Mouse (Mus musculus) NIH3T3 (cell line): Measurements from ENCODE around the gene Pnmal2.
A peak's percentile ranks its signal among the peaks of the same experiment; 100 is the strongest.

Experiments
- DNase-seq: peaks from one replicate; pipeline ENCODE4 v3.0.0-alpha.2; 2012; ENCODE audit warnings: low read depth

The Pnmal2 gene

GRCm38 (mm10) chr7:16917447-16917846 is 27.0 kb upstream of the Pnmal2 start:
- DNase-seq: no peak

GRCm38 (mm10) chr7:16918014-16918413 is 26.5 kb upstream of the Pnmal2 start:
- DNase-seq: no peak

- peak; percentile 62 for DNase-seq
Observed at GRCm38 (mm10) chr7:16918670-16919069, 25.8 kb upstream of the Pnmal2 start.

- peak; percentile 53 for DNase-seq
Observed at GRCm38 (mm10) chr7:16919395-16920149, 24.9 kb upstream of the Pnmal2 start.

- no peak for DNase-seq
Observed at GRCm38 (mm10) chr7:16920150-16920579, 24.3 kb upstream of the Pnmal2 start.

- DNase-seq: peak; percentile 51
Observed at GRCm38 (mm10) chr7:16920818-16921791, 23.4 kb upstream of the Pnmal2 start.

- DNase-seq: no peak
Observed at GRCm38 (mm10) chr7:16921881-16922335, 22.6 kb upstream of the Pnmal2 start.

- peak; percentile 44 for DNase-seq
Observed at GRCm38 (mm10) chr7:16922360-16922973, 22.0 kb upstream of the Pnmal2 start.

- no peak for DNase-seq
Observed at GRCm38 (mm10) chr7:16923283-16924036, 21.0 kb upstream of the Pnmal2 start.

- peak; percentile 100 for DNase-seq
Observed at GRCm38 (mm10) chr7:16924037-16924834, 20.2 kb upstream of the Pnmal2 start, which contains the start of gene Calm3. Calm3 (minus strand) TSS chr7:16924114.

- no peak for DNase-seq
Observed at GRCm38 (mm10) chr7:16928341-16928740, 16.1 kb upstream of the Pnmal2 start.

GRCm38 (mm10) chr7:16930850-16931249 is 13.6 kb upstream of the Pnmal2 start:
- DNase-seq: peak; percentile 80

- peak; percentile 95 for DNase-seq
Observed at GRCm38 (mm10) chr7:16931968-16932627, 12.4 kb upstream of the Pnmal2 start.

GRCm38 (mm10) chr7:16932704-16933577 is 11.5 kb upstream of the Pnmal2 start:
- DNase-seq: peak; percentile 82

- DNase-seq: peak; percentile 51
Observed at GRCm38 (mm10) chr7:16937312-16937711, 7.2 kb upstream of the Pnmal2 start.

- DNase-seq: peak; percentile 36
Observed at GRCm38 (mm10) chr7:16938117-16938791, 6.2 kb upstream of the Pnmal2 start.

- peak; percentile 61 for DNase-seq
Observed at GRCm38 (mm10) chr7:16940292-16940691, 4.2 kb upstream of the Pnmal2 start.

- DNase-seq: no peak
Observed at GRCm38 (mm10) chr7:16942861-16943260, 1.6 kb upstream of the Pnmal2 start.
